Mouse (Mus musculus) limb, embryonic 11.5 days (tissue): ENCODE results near the gene Prkca. TPM values are rescaled to one million over a fixed set of nuclear protein-coding genes. Genes with fewer than 3 reads are reported as not detected.

Experiments used
- ATAC-seq: fragments of 200-750 bp; cut with Nextera tagmentation; 2 replicates; pipeline ENCODE4 v1.8.0; 2017; ENCODE audit warnings: low read depth; ENCODE audit not compliant: insufficient number of reproducible peaks, low FRiP score, low TSS enrichment
- DNase-seq: peaks from one replicate; pipeline ENCODE4 v3.0.0-alpha.2; 2015; ENCODE audit warnings: low spot score
- H3K27ac ChIP-seq: fragments of 300-500 bp; sonication (generic); replicated peaks from 2 replicates; pipeline ENCODE4 v1.5.1; 2014; ENCODE audit warnings: low read depth, mild to moderate bottlenecking, low read length
- H3K27me3 ChIP-seq: fragments of 300-500 bp; sonication (generic); 2 replicates; pipeline ENCODE4 v1.6.1; 2014; ENCODE audit warnings: mild to moderate bottlenecking, low read length, mixed read lengths; ENCODE audit not compliant: control insufficient read depth, insufficient read depth
- H3K36me3 ChIP-seq: fragments of 300-500 bp; sonication (generic); 2 replicates; pipeline ENCODE4 v1.6.1; 2014; ENCODE audit warnings: mild to moderate bottlenecking, low read length, moderate library complexity, mixed read lengths; ENCODE audit not compliant: control insufficient read depth, insufficient read depth
- H3K4me1 ChIP-seq: fragments of 300-500 bp; sonication (generic); 2 replicates; pipeline ENCODE4 v1.6.1; 2014; ENCODE audit warnings: low read length, mixed read lengths; ENCODE audit not compliant: control insufficient read depth, insufficient read depth
- H3K4me2 ChIP-seq: fragments of 300-500 bp; sonication (generic); 2 replicates; pipeline ENCODE4 v1.6.1; 2014; ENCODE audit warnings: low read depth, mild to moderate bottlenecking, moderate library complexity; ENCODE audit not compliant: severe bottlenecking
- H3K4me3 ChIP-seq: fragments of 300-500 bp; sonication (generic); 2 replicates; pipeline ENCODE4 v1.5.1; 2014; ENCODE audit warnings: low read depth, low read length
- H3K9ac ChIP-seq: fragments of 300-500 bp; sonication (generic); 2 replicates; pipeline ENCODE4 v1.6.1; 2014; ENCODE audit warnings: mild to moderate bottlenecking, low read length
- H3K9me3 ChIP-seq: fragments of 300-500 bp; sonication (generic); 2 replicates; pipeline ENCODE4 v1.6.1; 2016; ENCODE audit warnings: low read length; ENCODE audit not compliant: control insufficient read depth
- WGBS: fragments of 180-500 bp; shearing (Covaris S2); extraction: QIAGEN DNeasy Blood & Tissue Kit; methylation state at CpG from one replicate; pipeline ENCODE4 v1.1.7; 2014; 5-methylcytosine and 5-hydroxymethylcytosine counted together
- polyA plus RNA-seq: library from polyadenylated mRNA; unstranded; fragments of >200 nt; fragmentation: Nextera tagmentation; extraction: Ambion mirVana; gene quantifications from 2 replicates; pipeline ENCODE4 v1.2.1, GENCODE M21; 2014

Prkca gene
- polyA plus RNA-seq, 1 experiment from 2014 or later = 6.3 TPM

GRCm38 (mm10) chr11:108140028-108140427 is 203.7 kb downstream of the Prkca start:
- Histone ChIP-seq H3K4me3 (no peak overlapping the region), H3K36me3 (no peaks in the 10 kb centered on the region), H3K27me3 (no peaks in the 10 kb centered on the region), H3K27ac (no peak overlapping the region), H3K4me1 (no peaks in the 10 kb centered on the region), H3K9ac (no peak overlapping the region), H3K4me2 (no peak overlapping the region), H3K9me3 (no peaks in the 10 kb centered on the region)
- ATAC-seq (no peak), DNase-seq (no peak)
- WGBS = 78% methylated on average over 7 of the region's 7 CpGs

GRCm38 (mm10) chr11:108136341-108136740 is 207.4 kb downstream of the Prkca start:
- WGBS = 75% methylated on average over 3 of the region's 3 CpGs
- no peak overlapping the region for H3K27ac ChIP-seq
- no peak for ATAC-seq
- no peak overlapping the region for H3K4me2 ChIP-seq
- H3K4me1 ChIP-seq = no peaks in the 10 kb centered on the region
- no peak overlapping the region for H3K4me3 ChIP-seq
- no peak for DNase-seq
- no peaks in the 10 kb centered on the region for H3K9me3 ChIP-seq
- no peak overlapping the region for H3K9ac ChIP-seq
- H3K36me3 ChIP-seq = no peaks in the 10 kb centered on the region
- no peaks in the 10 kb centered on the region for H3K27me3 ChIP-seq

DNA sequence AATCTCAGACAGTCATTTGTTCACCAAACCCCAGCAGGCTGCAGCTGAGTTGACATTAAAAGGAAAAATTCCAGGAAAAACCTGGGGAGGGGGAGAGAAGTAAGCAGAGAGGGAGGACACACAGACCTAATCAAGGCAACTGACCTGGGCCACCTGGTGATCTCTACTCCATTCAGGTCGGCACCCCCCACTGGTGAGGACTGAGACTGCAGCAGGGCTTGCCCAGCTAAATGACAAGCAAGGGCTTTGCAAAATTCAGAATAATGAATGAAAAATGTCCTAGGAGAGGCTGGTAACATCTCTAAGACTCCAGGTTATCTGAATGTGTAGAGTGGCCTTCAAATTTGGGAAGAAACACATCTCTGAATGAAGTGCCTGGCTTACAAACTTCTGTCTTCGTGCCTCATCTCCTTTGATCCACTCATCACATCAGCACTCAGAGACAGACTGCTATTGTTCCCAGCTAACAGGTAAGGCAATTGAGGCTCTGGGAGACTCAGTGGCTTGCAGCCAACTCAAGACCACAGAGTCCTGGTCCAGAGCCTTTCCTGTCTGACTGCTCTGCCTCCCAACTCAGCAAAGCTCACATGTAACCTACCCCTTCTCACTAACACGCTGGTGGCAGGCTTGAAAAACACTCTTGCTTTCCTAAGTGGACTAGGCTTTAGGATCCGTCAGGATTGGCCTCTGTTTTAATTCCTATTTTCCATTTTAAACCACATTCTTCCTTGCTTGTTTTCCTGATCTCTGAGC is 208.1 kb downstream of the Prkca start:
- WGBS = 39% methylated on average over 4 of the region's 4 CpGs
- DNase-seq = peak; percentile 43
- no peaks in the 10 kb centered on the region for H3K36me3 ChIP-seq

DNA sequence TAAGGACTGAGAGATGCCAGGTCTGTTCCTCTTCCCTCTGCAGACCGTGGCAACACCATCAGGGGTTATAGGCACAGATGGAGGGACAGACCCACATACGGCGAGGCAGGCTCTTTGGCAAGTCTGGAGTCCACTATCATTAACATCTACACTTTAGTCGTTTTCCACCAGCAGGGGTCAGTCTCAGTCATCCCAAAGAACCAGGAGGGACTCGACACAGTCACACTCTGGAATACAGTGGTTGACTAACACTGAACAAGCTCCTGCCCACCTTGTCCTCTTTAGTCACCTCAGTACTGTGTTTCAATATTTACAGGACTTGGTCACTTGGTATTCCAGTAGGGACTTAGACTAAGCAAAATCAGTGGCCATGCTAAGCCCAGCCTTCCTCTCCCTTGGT is 215.1 kb downstream of the Prkca start:
- Histone ChIP-seq H3K27ac (no peak overlapping the region), H3K4me3 (no peak overlapping the region), H3K27me3 (no peaks in the 10 kb centered on the region), H3K36me3 (no peaks in the 10 kb centered on the region), H3K9ac (no peak overlapping the region), H3K9me3 (no peaks in the 10 kb centered on the region), H3K4me1 (no peaks in the 10 kb centered on the region), H3K4me2 (no peak overlapping the region)
- peak; percentile 79 for DNase-seq
- WGBS = 38% methylated on average over 5 of the region's 5 CpGs
- no peak for ATAC-seq

More for the DNA sequence above, 208.1 kb downstream of the Prkca start:
- Histone ChIP-seq H3K4me1 (no peaks in the 10 kb centered on the region), H3K9ac (no peak overlapping the region), H3K4me2 (no peak overlapping the region), H3K9me3 (no peaks in the 10 kb centered on the region), H3K27me3 (no peaks in the 10 kb centered on the region), H3K4me3 (no peak overlapping the region), H3K27ac (no peak overlapping the region)
- no peak for ATAC-seq

DNA sequence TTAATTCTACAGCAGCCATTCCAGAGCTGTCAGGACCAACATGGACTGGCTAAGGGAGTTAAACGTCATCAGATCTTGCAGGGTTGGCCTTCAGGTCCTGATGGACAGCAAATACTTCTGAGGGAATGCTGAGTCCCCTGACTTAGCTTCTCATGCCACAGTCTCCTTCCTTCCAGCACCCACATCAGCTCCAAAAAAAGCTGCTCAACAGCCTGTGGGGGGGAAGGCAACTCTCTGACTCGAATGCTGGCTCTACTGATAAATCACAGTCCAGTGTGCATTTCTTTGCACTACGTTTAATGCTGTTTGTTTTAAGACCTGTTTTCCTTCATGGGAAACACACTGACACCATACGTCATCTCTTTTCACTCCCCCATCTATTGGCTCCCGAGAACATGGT is 215.8 kb downstream of the Prkca start:
- Histone ChIP-seq H3K4me2 (no peak overlapping the region), H3K9me3 (no peaks in the 10 kb centered on the region), H3K4me1 (no peaks in the 10 kb centered on the region), H3K4me3 (no peak overlapping the region), H3K36me3 (no peaks in the 10 kb centered on the region), H3K27me3 (no peaks in the 10 kb centered on the region), H3K9ac (no peak overlapping the region), H3K27ac (no peak overlapping the region)
- DNase-seq (no peak), ATAC-seq (no peak)
- 78% methylated on average over 5 of the region's 5 CpGs for WGBS

DNA sequence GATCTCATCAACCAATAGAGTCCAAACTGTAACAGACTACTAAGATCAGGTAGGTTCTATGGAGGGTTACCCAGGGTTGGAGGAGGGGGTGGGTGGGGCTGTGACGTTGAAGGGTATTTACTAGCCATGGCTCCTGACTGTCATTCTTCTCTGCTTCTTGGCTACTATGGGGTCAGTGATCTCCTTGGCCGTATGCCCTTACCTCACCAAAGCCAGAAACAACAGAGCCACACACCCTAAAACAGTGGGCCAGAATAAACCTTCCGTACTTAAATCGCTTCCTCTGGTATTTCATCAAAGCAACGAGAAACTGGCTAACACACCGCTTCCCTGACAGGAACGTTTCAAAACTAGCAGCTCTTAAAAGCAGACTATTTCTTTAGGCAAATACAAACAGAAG is 221.2 kb downstream of the Prkca start:
- H3K4me3 ChIP-seq = no peak overlapping the region
- H3K36me3 ChIP-seq = no peaks in the 10 kb centered on the region

GRCm38 (mm10) chr11:108120708-108121107 is 223.0 kb downstream of the Prkca start:
- Histone ChIP-seq H3K9me3 (no peaks in the 10 kb centered on the region), H3K36me3 (no peaks in the 10 kb centered on the region), H3K4me2 (no peak overlapping the region), H3K4me1 (no peaks in the 10 kb centered on the region), H3K27ac (no peak overlapping the region), H3K27me3 (no peaks in the 10 kb centered on the region), H3K4me3 (no peak overlapping the region), H3K9ac (no peak overlapping the region)
- 77% methylated on average over 5 of the region's 5 CpGs for WGBS
- DNase-seq (no peak), ATAC-seq (no peak)

More for the DNA sequence above, 221.2 kb downstream of the Prkca start:
- no peaks in the 10 kb centered on the region for H3K9me3 ChIP-seq
- ATAC-seq = no peak
- 81% methylated on average over 7 of the region's 7 CpGs for WGBS
- no peaks in the 10 kb centered on the region for H3K4me1 ChIP-seq
- no peak overlapping the region for H3K9ac ChIP-seq
- no peak overlapping the region for H3K27ac ChIP-seq
- H3K27me3 ChIP-seq = no peaks in the 10 kb centered on the region
- DNase-seq = no peak
- H3K4me2 ChIP-seq = no peak overlapping the region

DNA sequence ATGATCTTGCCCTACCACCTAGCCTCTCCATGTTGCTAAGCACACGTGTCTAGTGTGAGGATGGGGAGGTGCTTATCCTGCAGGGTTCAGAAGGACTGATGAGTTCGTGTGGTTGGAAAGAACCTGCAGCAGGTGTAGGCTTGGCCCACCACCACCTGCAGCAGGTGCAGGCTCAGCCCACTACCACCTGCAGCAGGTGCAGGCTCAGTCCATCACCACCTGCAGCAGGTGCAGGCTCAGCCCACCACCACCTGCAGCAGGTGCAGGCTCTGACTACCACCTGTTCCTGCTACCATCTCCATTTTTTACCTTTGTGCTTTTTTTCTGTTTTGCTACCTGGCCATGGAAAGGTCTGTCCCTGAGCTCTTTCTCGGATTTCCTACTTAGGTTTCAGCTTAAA is 223.9 kb downstream of the Prkca start:
- ATAC-seq = no peak
- Histone ChIP-seq H3K4me1 (no peaks in the 10 kb centered on the region), H3K27me3 (no peaks in the 10 kb centered on the region), H3K4me3 (no peak overlapping the region), H3K27ac (no peak overlapping the region), H3K9ac (no peak overlapping the region), H3K4me2 (no peak overlapping the region), H3K9me3 (no peaks in the 10 kb centered on the region), H3K36me3 (no peaks in the 10 kb centered on the region)
- 79% methylated on average over 3 of the region's 3 CpGs for WGBS
- no peak for DNase-seq

GRCm38 (mm10) chr11:108118814-108119213 is 224.9 kb downstream of the Prkca start:
- DNase-seq (no peak), ATAC-seq (no peak)
- no peak overlapping the region for H3K4me2 ChIP-seq
- H3K4me3 ChIP-seq = no peak overlapping the region
- H3K4me1 ChIP-seq = no peaks in the 10 kb centered on the region
- H3K36me3 ChIP-seq = no peaks in the 10 kb centered on the region
- no peak overlapping the region for H3K27ac ChIP-seq
- no peaks in the 10 kb centered on the region for H3K9me3 ChIP-seq
- WGBS = 74% methylated on average over 2 of the region's 2 CpGs
- H3K9ac ChIP-seq = no peak overlapping the region
- no peaks in the 10 kb centered on the region for H3K27me3 ChIP-seq
